Mouse (Mus musculus): ENCODE results near the gene Cbx2. TPM values are rescaled to one million over a fixed set of nuclear protein-coding genes. Genes with fewer than 3 reads are reported as not detected.
A peak's percentile ranks its signal among the peaks of the same experiment; 100 is the strongest.

Cbx2 gene
- polyA plus RNA-seq (2014; fragmentation: Nextera tagmentation; extraction: Ambion mirVana) = 121 and 131 TPM in 2 replicates

DNA sequence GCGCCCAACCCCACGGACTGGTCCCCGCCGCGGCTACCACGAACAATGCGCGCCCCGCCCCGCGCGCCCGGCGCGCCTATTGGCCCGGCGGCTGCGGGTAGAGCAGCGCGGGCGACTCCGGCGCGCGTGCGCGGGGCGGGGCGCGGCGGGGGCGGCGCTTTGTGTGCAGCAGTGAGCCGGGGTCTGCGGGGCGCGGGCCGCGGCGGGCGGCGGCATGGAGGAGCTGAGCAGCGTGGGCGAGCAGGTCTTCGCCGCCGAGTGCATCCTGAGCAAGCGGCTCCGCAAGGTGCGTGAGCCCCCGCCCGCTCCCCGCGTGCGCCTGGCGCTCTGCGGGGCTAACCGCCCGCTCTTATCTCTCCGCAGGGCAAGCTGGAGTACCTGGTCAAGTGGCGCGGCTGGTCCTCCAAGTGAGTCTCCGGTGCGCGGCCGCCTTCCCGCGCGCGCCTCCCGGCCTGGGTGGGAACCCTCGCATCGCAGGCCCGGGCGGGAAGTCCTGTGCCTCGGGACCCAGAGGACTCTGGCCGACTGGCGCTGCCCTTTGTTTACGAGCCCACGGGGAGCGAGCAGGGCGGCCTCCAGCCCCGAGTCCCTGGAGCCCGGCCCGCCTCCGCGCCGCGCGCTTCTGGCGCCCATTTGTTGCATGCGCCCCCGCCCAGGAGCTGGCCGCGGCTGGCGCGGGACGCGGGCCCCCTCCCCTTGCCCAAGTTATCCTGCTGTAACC, at the start of gene Cbx2:
Gene Cbx2 (plus strand): TSS at position 68 of the 721 bp plus-strand sequence.
- Histone ChIP-seq H3K27me3 (ENCODE audit: control insufficient read depth, insufficient read depth, low read length) (no peaks in the 10 kb centered on the region), H3K9ac (ENCODE audit: low read length) (peak within 1 kb of the TSS; percentile 99), H3K9me3 (ENCODE audit: control insufficient read depth, low read length) (no peaks in the 10 kb centered on the region), H3K4me2 (ENCODE audit: low read depth, severe bottlenecking) (peak within 1 kb of the TSS; percentile 94), H3K36me3 (ENCODE audit: control insufficient read depth, insufficient read depth, low read length) (peaks cover 13% of the 10 kb centered on the region), H3K4me1 (ENCODE audit: control insufficient read depth, insufficient read depth, low read length) (peaks cover 29% of the 10 kb centered on the region), H3K4me3 (ENCODE audit: low read depth, low read length) (peak within 1 kb of the TSS; percentile 99), H3K27ac (replicated peaks; ENCODE audit: low read depth, low read length) (peak within 1 kb of the TSS; percentile 95)
- peak; percentile 92 for ATAC-seq (ENCODE audit: insufficient number of reproducible peaks, low FRiP score, low TSS enrichment, low read depth)
- DNase-seq (ENCODE audit: low spot score) = peak; percentile 93
- WGBS = under 1% methylated on average over 75 of the region's 99 CpGs

DNA sequence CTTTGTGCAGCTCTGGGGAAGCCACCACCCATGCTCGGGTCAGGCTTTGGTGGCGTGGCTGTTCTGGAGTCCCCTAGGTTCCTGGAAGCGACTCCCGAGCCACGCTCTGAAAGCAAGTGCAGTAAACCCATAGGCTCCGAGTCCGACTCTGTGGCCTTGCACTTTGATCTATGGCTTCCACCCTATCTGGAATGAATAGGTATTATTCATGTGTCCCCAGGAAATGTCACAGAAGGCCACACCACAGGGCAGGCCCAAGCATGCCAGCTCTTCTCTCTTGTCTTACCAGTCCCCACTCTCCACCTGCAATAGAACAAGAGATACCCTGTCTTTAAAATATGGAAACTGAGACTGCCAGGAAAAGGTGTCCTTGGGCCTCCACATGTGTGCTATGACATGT, 48.4 kb upstream of the Cbx2 start:
- H3K4me1 ChIP-seq (ENCODE audit: control insufficient read depth, insufficient read depth, low read length) = no peaks in the 10 kb centered on the region
- ATAC-seq (ENCODE audit: insufficient number of reproducible peaks, low FRiP score, low TSS enrichment, low read depth) = no peak
- H3K4me3 ChIP-seq (ENCODE audit: low read depth, low read length) = no peak overlapping the region
- no peaks in the 10 kb centered on the region for H3K9me3 ChIP-seq (ENCODE audit: control insufficient read depth, low read length)
- 85% methylated on average over 7 of the region's 7 CpGs for WGBS
- no peak overlapping the region for H3K27ac ChIP-seq (replicated peaks; ENCODE audit: low read depth, low read length)
- no peaks in the 10 kb centered on the region for H3K36me3 ChIP-seq (ENCODE audit: control insufficient read depth, insufficient read depth, low read length)
- no peak overlapping the region for H3K4me2 ChIP-seq (ENCODE audit: low read depth, severe bottlenecking)
- no peak overlapping the region for H3K9ac ChIP-seq (ENCODE audit: low read length)
- H3K27me3 ChIP-seq (ENCODE audit: control insufficient read depth, insufficient read depth, low read length) = peaks cover 5% of the 10 kb centered on the region; the same call in 1 of the 2 replicates
- no peak for DNase-seq (ENCODE audit: low spot score)

DNA sequence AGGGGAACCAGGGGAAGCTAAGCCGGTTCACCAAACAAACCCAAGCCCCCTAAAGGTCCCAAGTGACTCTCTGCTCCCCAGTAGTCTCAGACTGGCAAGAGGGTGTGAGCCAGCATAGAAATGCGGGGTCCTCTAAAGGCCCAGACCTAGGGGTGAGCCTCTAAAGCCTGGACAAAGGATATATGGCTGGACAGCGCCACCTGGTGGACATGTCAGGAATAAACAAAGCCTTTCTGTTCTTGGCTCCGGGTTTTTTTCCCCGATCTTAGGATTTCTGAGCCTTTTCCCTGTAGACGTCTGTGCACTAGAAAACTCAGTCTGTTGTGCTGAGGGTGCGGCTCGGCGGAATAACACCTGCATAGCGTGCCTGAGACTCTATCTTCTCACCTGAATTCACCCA, 47.3 kb upstream of the Cbx2 start:
- no peak overlapping the region for H3K4me2 ChIP-seq (ENCODE audit: low read depth, severe bottlenecking)
- no peak overlapping the region for H3K27ac ChIP-seq (replicated peaks; ENCODE audit: low read depth, low read length)
- peaks cover 5% of the 10 kb centered on the region; the same call in 1 of the 2 replicates for H3K27me3 ChIP-seq (ENCODE audit: control insufficient read depth, insufficient read depth, low read length)
- DNase-seq (ENCODE audit: low spot score) (peak; percentile 87), ATAC-seq (ENCODE audit: insufficient number of reproducible peaks, low FRiP score, low TSS enrichment, low read depth) (no peak)
- no peaks in the 10 kb centered on the region for H3K4me1 ChIP-seq (ENCODE audit: control insufficient read depth, insufficient read depth, low read length)
- H3K9ac ChIP-seq (ENCODE audit: low read length) = no peak overlapping the region
- H3K9me3 ChIP-seq (ENCODE audit: control insufficient read depth, low read length) = no peaks in the 10 kb centered on the region
- no peaks in the 10 kb centered on the region for H3K36me3 ChIP-seq (ENCODE audit: control insufficient read depth, insufficient read depth, low read length)
- WGBS = 2% methylated on average over 10 of the region's 10 CpGs
- no peak overlapping the region for H3K4me3 ChIP-seq (ENCODE audit: low read depth, low read length)

DNA sequence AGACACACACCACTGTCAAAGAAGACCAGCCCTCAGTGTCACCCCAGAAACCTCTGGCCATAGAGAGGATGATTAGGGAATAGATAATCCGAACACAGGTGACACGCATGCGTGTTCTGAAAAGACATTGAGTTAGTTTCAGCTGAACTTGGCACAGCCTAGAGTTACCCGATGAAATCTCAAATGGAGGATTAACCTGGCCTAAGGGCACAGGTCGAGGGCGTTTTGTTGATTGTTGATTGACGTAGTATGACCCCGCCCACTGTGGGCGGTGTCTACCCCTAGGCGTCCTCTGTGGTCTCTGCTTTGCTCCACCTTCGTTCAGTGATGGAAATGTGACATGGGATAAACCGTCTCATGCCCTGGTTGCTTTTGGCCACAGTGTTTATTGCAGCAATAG, 46.8 kb upstream of the Cbx2 start:
- no peak for DNase-seq (ENCODE audit: low spot score)
- WGBS = 15% methylated on average over 12 of the region's 12 CpGs
- Histone ChIP-seq H3K4me3 (ENCODE audit: low read depth, low read length) (no peak overlapping the region), H3K9me3 (ENCODE audit: control insufficient read depth, low read length) (no peaks in the 10 kb centered on the region), H3K9ac (ENCODE audit: low read length) (no peak overlapping the region), H3K27me3 (ENCODE audit: control insufficient read depth, insufficient read depth, low read length) (peaks cover 5% of the 10 kb centered on the region; the same call in 1 of the 2 replicates), H3K27ac (replicated peaks; ENCODE audit: low read depth, low read length) (no peak overlapping the region), H3K4me1 (ENCODE audit: control insufficient read depth, insufficient read depth, low read length) (no peaks in the 10 kb centered on the region), H3K4me2 (ENCODE audit: low read depth, severe bottlenecking) (no peak overlapping the region), H3K36me3 (ENCODE audit: control insufficient read depth, insufficient read depth, low read length) (no peaks in the 10 kb centered on the region)
- no peak for ATAC-seq (ENCODE audit: insufficient number of reproducible peaks, low FRiP score, low TSS enrichment, low read depth)

DNA sequence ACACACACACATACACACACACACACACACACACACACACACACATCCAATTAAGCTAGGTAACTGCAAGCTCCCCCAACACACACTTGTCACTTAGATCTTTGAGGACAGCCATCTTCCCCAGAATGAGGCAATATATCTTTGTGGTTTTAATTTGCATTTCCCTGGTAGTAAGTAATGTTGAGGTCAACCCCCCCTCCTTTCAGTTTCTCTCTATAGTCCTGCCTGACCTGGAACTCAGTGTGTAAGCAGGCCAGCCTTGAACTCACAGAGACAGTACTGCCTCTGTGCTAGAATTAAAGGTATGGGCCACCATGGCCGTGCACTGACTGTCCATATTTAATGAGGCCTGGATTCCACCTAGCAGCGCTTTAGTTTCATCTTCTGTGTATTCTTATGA, 42.4 kb upstream of the Cbx2 start:
- H3K9ac ChIP-seq (ENCODE audit: low read length) = no peak overlapping the region
- H3K9me3 ChIP-seq (ENCODE audit: control insufficient read depth, low read length) = no peaks in the 10 kb centered on the region
- 92% methylated on average over 2 of the region's 2 CpGs for WGBS
- H3K27ac ChIP-seq (replicated peaks; ENCODE audit: low read depth, low read length) = no peak overlapping the region
- no peak overlapping the region for H3K4me3 ChIP-seq (ENCODE audit: low read depth, low read length)
- no peaks in the 10 kb centered on the region for H3K4me1 ChIP-seq (ENCODE audit: control insufficient read depth, insufficient read depth, low read length)
- ATAC-seq (ENCODE audit: insufficient number of reproducible peaks, low FRiP score, low TSS enrichment, low read depth) = no peak
- peaks cover 3% of the 10 kb centered on the region; the same call in 1 of the 2 replicates for H3K27me3 ChIP-seq (ENCODE audit: control insufficient read depth, insufficient read depth, low read length)
- DNase-seq (ENCODE audit: low spot score) = no peak
- no peak overlapping the region for H3K4me2 ChIP-seq (ENCODE audit: low read depth, severe bottlenecking)
- H3K36me3 ChIP-seq (ENCODE audit: control insufficient read depth, insufficient read depth, low read length) = no peaks in the 10 kb centered on the region

DNA sequence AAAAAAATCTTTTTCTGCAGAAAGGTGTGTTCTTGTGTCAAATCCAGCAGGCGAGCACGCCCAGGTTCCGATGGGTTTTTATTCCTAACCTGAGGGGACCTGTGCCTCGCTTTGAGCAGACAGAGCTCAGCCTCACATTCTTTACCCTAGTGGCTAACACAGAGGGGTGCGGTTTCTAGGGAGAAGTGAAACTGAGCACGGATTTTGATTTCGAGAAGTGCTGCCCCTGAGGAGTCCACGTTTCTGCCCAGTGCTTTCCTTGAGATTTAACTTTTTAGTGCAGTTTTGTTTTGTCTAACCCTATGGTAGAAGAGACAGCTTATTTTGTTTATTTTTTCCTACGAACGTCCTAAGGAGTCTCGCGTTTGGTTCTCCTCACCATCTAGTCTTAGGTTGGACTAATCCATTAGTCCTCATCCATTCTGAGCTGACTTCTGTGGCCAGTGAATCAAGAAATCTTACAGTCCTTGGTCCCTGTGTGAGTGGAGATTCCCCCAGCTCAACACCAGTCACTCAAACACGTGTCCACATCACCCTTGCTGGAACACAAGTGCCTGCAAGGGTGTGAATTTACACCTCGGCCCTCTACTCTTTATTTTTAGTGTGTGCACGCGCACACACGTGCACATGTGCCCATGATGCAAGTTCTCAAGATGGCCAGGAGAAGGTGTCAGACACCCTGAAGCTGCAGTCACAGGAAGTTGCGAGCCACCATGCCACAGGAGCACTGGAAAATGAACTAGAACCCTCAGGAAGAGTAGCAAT, 41.6 kb upstream of the Cbx2 start:
- H3K27ac ChIP-seq (replicated peaks; ENCODE audit: low read depth, low read length) = no peak overlapping the region
- peaks cover 3% of the 10 kb centered on the region; the same call in 1 of the 2 replicates for H3K27me3 ChIP-seq (ENCODE audit: control insufficient read depth, insufficient read depth, low read length)
- H3K4me1 ChIP-seq (ENCODE audit: control insufficient read depth, insufficient read depth, low read length) = no peaks in the 10 kb centered on the region
- no peak overlapping the region for H3K4me3 ChIP-seq (ENCODE audit: low read depth, low read length)
- H3K36me3 ChIP-seq (ENCODE audit: control insufficient read depth, insufficient read depth, low read length) = no peaks in the 10 kb centered on the region
- no peak for ATAC-seq (ENCODE audit: insufficient number of reproducible peaks, low FRiP score, low TSS enrichment, low read depth)
- no peak overlapping the region for H3K9ac ChIP-seq (ENCODE audit: low read length)
- WGBS = 71% methylated on average over 18 of the region's 18 CpGs
- no peaks in the 10 kb centered on the region for H3K9me3 ChIP-seq (ENCODE audit: control insufficient read depth, low read length)
- no peak overlapping the region for H3K4me2 ChIP-seq (ENCODE audit: low read depth, severe bottlenecking)
- no peak for DNase-seq (ENCODE audit: low spot score)

DNA sequence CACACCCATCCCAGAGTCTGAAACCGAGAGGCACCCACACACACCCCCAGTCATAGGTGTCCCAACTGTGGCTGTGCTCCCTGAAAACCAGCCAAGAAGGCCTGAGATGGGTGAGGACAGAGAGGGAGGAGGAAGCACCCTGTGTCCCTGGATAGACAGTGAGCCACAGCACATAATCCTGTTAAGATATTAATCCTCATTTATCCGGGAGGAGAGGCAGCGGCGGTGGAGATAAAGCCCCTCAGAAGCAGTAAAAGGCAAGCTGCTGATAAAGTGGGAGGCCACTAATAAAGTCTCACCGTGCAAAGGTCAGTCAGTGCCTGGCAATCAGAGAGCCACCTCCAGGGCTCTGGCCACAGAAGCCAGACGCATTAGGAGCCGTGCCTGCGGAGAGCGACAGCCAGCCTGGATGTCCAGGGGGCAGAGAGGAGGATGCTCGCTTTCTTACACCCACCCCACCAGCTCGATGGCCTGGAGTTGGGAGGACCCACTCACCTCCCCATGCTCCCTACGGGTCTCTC, 40.1 kb upstream of the Cbx2 start:
- Histone ChIP-seq H3K27ac (replicated peaks; ENCODE audit: low read depth, low read length) (no peak overlapping the region), H3K9ac (ENCODE audit: low read length) (no peak overlapping the region), H3K36me3 (ENCODE audit: control insufficient read depth, insufficient read depth, low read length) (no peaks in the 10 kb centered on the region), H3K4me3 (ENCODE audit: low read depth, low read length) (no peak overlapping the region), H3K9me3 (ENCODE audit: control insufficient read depth, low read length) (no peaks in the 10 kb centered on the region), H3K27me3 (ENCODE audit: control insufficient read depth, insufficient read depth, low read length) (peaks cover 3% of the 10 kb centered on the region; the same call in 1 of the 2 replicates), H3K4me1 (ENCODE audit: control insufficient read depth, insufficient read depth, low read length) (no peaks in the 10 kb centered on the region), H3K4me2 (ENCODE audit: low read depth, severe bottlenecking) (no peak overlapping the region)
- WGBS = 33% methylated on average over 12 of the region's 12 CpGs
- no peak for ATAC-seq (ENCODE audit: insufficient number of reproducible peaks, low FRiP score, low TSS enrichment, low read depth)
- no peak for DNase-seq (ENCODE audit: low spot score)

DNA sequence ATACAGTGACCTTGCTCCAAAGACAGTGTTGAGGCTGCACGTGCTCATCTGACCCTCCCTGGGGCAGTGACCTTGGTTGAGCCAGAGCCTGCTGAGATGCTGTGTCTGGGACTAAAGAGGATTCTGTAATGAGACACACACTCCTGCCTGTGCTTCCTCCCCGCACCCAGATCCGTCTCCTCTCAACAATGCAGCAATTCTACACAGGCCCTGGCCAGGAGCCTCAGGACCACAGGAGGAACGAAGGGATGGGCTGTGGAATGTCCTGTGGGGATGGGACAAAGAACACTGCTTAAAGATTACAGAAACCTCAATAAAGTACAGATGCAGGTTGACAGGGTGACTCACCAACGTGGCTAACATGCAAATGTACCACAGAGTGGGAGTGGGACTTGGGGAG, 37.2 kb upstream of the Cbx2 start:
- 64% methylated on average over 5 of the region's 5 CpGs for WGBS
- Histone ChIP-seq H3K9me3 (ENCODE audit: control insufficient read depth, low read length) (no peaks in the 10 kb centered on the region), H3K4me1 (ENCODE audit: control insufficient read depth, insufficient read depth, low read length) (no peaks in the 10 kb centered on the region), H3K9ac (ENCODE audit: low read length) (no peak overlapping the region), H3K27ac (replicated peaks; ENCODE audit: low read depth, low read length) (no peak overlapping the region), H3K4me2 (ENCODE audit: low read depth, severe bottlenecking) (no peak overlapping the region), H3K4me3 (ENCODE audit: low read depth, low read length) (no peak overlapping the region), H3K36me3 (ENCODE audit: control insufficient read depth, insufficient read depth, low read length) (no peaks in the 10 kb centered on the region), H3K27me3 (ENCODE audit: control insufficient read depth, insufficient read depth, low read length) (no peaks in the 10 kb centered on the region)
- DNase-seq (ENCODE audit: low spot score) (no peak), ATAC-seq (ENCODE audit: insufficient number of reproducible peaks, low FRiP score, low TSS enrichment, low read depth) (no peak)

All from limb, embryonic 11.5 days (tissue).